Mouse (Mus musculus) kidney, embryonic 15.5 days (tissue): ENCODE results near the gene Cald1. TPM values are rescaled to one million over a fixed set of nuclear protein-coding genes. Genes with fewer than 3 reads are reported as not detected.

Experiments
- ATAC-seq: fragments of 200-750 bp; cut with Nextera tagmentation; replicated peaks from 2 replicates; pipeline ENCODE4 v1.8.0; 2017; ENCODE audit warnings: moderate TSS enrichment; ENCODE audit not compliant: low FRiP score
- H3K27ac ChIP-seq: fragments of 300-500 bp; sonication (generic); 2 replicates; pipeline ENCODE4 v1.5.1; 2015; ENCODE audit warnings: mild to moderate bottlenecking, inconsistent platforms
- H3K27me3 ChIP-seq: fragments of 300-500 bp; sonication (generic); 2 replicates; pipeline ENCODE4 v1.6.1; 2015; ENCODE audit warnings: inconsistent platforms
- H3K36me3 ChIP-seq: fragments of 300-500 bp; sonication (generic); 2 replicates; pipeline ENCODE4 v1.6.1; 2015; ENCODE audit warnings: inconsistent platforms
- H3K4me1 ChIP-seq: fragments of 300-500 bp; sonication (generic); 2 replicates; pipeline ENCODE4 v1.6.1; 2015; ENCODE audit warnings: inconsistent platforms
- H3K4me2 ChIP-seq: fragments of 300-500 bp; sonication (generic); 2 replicates; pipeline ENCODE4 v1.6.1; 2015; ENCODE audit warnings: moderate library complexity, mild to moderate bottlenecking, inconsistent platforms
- H3K4me3 ChIP-seq: fragments of 300-500 bp; sonication (generic); replicated peaks from 2 replicates; pipeline ENCODE4 v1.5.1; 2015; ENCODE audit warnings: mild to moderate bottlenecking, inconsistent platforms
- H3K9ac ChIP-seq: fragments of 300-500 bp; sonication (generic); 2 replicates; pipeline ENCODE4 v1.6.1; 2015; ENCODE audit warnings: mild to moderate bottlenecking, inconsistent platforms
- H3K9me3 ChIP-seq: fragments of 300-500 bp; sonication (generic); replicated peaks from 2 replicates; pipeline ENCODE4 v1.6.1; 2016; ENCODE audit warnings: inconsistent platforms
- WGBS: fragments of 180-500 bp; shearing (Covaris S2); methylation state at CpG from one replicate; pipeline ENCODE4 v1.1.7; 2015; ENCODE audit warnings: mixed read lengths; 5-methylcytosine and 5-hydroxymethylcytosine counted together
- polyA plus RNA-seq: library from polyadenylated mRNA; unstranded; fragments of >200 nt; fragmentation: Nextera tagmentation; extraction: Ambion mirVana; gene quantifications from 2 replicates; pipeline ENCODE4 v1.2.1, GENCODE M21; 2015

Cald1 gene
- polyA plus RNA-seq, 1 experiment from 2014 or later: 266 TPM

DNA sequence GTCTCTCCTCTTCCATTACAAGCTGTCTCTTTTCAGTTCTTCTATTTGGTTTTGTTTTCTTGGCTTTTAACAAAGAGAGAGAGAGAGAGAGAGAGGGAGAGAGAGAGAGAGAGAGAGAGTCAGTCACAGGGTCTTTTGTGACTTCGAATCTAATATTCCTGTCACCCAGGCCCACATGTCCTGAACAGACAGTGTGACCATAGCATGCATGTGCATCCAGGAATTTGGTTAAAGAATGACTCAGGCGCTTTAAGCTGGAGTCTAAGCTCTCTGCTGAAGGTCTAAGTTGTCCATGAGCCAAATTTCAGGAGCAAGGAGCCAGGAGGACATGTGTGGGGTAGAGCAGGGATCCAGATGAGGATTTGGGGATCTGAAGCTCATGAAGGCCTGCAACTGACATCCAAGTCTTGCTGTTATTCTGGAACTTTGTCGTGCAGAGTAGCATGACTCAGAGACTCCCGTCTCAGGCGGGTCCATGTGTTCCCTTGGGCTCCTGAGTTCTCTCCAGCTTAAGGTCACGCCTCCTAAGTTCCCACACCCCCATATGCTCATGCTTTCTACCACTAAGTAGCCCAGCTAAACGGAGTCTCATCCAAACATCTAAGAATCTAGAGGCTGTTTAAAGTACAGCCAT is 152.3 kb downstream of the Cald1 start:
- no peak overlapping the region for H3K27ac ChIP-seq

GRCm38 (mm10) chr6:34751625-34752024 is 153.3 kb downstream of the Cald1 start:
- peaks cover 46% of the 10 kb centered on the region for H3K36me3 ChIP-seq
- H3K4me3 ChIP-seq: no peak overlapping the region
- ATAC-seq: no peak

More for the DNA sequence above, 152.3 kb downstream of the Cald1 start:
- no peaks in the 10 kb centered on the region for H3K27me3 ChIP-seq
- no peak overlapping the region for H3K4me3 ChIP-seq
- ATAC-seq: no peak
- H3K4me1 ChIP-seq: 0 out of 2 replicates have a peak, but pooled peaks cover 5% of the 10 kb centered on the region
- no peak overlapping the region for H3K9ac ChIP-seq
- 79% methylated on average over 7 of the region's 7 CpGs for WGBS
- H3K36me3 ChIP-seq: peaks cover 44% of the 10 kb centered on the region
- no peak overlapping the region for H3K4me2 ChIP-seq
- no peaks in the 10 kb centered on the region for H3K9me3 ChIP-seq

DNA sequence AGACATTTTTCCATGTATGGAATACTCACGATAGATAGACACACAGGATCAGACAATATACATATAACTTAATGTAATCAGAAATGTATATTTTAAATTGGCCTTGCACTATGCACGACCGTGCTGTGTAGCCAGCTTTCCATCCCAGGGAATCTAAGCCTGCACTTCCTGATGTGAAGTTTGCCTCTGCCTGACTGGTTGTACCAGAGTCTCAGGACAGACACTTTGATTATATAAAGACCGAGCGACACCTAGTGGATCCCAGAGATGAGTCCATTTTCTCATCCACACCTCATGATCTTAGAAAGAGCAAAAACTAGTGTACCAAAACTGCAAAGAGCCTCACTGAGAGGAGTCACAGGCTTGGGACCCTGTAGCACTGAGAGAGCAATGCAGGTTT is 156.1 kb downstream of the Cald1 start:
- Histone ChIP-seq H3K27me3 (no peaks in the 10 kb centered on the region), H3K4me2 (no peak overlapping the region), H3K9me3 (no peaks in the 10 kb centered on the region), H3K27ac (no peak overlapping the region), H3K4me1 (0 out of 2 replicates have a peak, but pooled peaks cover 4% of the 10 kb centered on the region), H3K9ac (no peak overlapping the region), H3K4me3 (no peak overlapping the region), H3K36me3 (peaks cover 51% of the 10 kb centered on the region)
- 28% methylated on average over 5 of the region's 5 CpGs for whole genome bisulfite sequencing
- peak; percentile 67 for ATAC-seq

More at GRCm38 (mm10) chr6:34751625-34752024, 153.3 kb downstream of the Cald1 start:
- 0 out of 2 replicates have a peak, but pooled peaks cover 5% of the 10 kb centered on the region for H3K4me1 ChIP-seq
- H3K27ac ChIP-seq: no peak overlapping the region
- H3K4me2 ChIP-seq: no peak overlapping the region
- no peaks in the 10 kb centered on the region for H3K27me3 ChIP-seq
- no peak overlapping the region for H3K9ac ChIP-seq
- H3K9me3 ChIP-seq: no peaks in the 10 kb centered on the region

DNA sequence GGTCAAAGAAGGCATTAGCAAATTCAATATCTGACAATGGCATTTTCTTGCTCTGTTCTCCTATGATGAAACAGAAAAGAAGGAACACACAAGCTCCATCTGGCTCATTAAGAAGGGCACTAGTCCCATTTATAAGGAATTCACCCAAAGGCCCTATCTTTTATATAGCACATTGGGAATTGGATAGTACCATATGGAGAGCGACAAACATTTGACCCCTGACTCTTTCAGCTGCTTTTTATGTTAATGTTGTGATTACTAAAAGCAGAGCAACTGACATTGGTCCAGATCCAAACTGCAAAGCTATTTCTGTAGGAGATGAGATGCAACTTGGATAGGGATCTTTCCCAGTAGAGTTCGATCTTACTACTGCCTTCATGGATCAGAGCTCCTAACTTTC is 160.0 kb downstream of the Cald1 start:
- Histone ChIP-seq H3K36me3 (peaks cover 83% of the 10 kb centered on the region), H3K4me2 (no peak overlapping the region), H3K27ac (peak overlapping the region; percentile 37; the same call in 1 of the 2 replicates), H3K9me3 (no peaks in the 10 kb centered on the region), H3K27me3 (no peaks in the 10 kb centered on the region), H3K9ac (no peak overlapping the region), H3K4me3 (no peak overlapping the region), H3K4me1 (no peaks in the 10 kb centered on the region)
- ATAC-seq: no peak
- 63% methylated on average over 2 of the region's 2 CpGs for WGBS

- Histone ChIP-seq H3K36me3 (peaks cover 96% of the 10 kb centered on the region), H3K27me3 (no peaks in the 10 kb centered on the region), H3K9me3 (no peaks in the 10 kb centered on the region), H3K4me3 (no peak overlapping the region), H3K27ac (no peak overlapping the region), H3K9ac (no peak overlapping the region), H3K4me1 (no peaks in the 10 kb centered on the region), H3K4me2 (no peak overlapping the region)
- ATAC-seq: no peak
- WGBS: 46% methylated on average over 4 of the region's 4 CpGs
These were observed 161.7 kb downstream of the Cald1 start for GRCm38 (mm10) chr6:34760023-34760422.

- Histone ChIP-seq H3K27ac (no peak overlapping the region), H3K9ac (no peak overlapping the region), H3K4me2 (no peak overlapping the region), H3K27me3 (no peaks in the 10 kb centered on the region), H3K4me1 (no peaks in the 10 kb centered on the region), H3K9me3 (no peaks in the 10 kb centered on the region), H3K4me3 (no peak overlapping the region), H3K36me3 (peaks cover 84% of the 10 kb centered on the region)
- WGBS: 91% methylated on average over 5 of the region's 5 CpGs
- no peak for ATAC-seq
These were observed 167.4 kb downstream of the Cald1 start for GRCm38 (mm10) chr6:34765721-34766120.

- Histone ChIP-seq H3K4me1 (no peaks in the 10 kb centered on the region), H3K4me2 (no peak overlapping the region), H3K9ac (no peak overlapping the region), H3K4me3 (no peak overlapping the region), H3K27me3 (no peaks in the 10 kb centered on the region), H3K36me3 (peaks cover 62% of the 10 kb centered on the region), H3K9me3 (no peaks in the 10 kb centered on the region), H3K27ac (no peak overlapping the region)
- ATAC-seq: no peak
- 90% methylated on average over 2 of the region's 2 CpGs for WGBS
These were observed 171.7 kb downstream of the Cald1 start for GRCm38 (mm10) chr6:34769984-34770383.

- H3K9me3 ChIP-seq: no peaks in the 10 kb centered on the region
- 87% methylated on average over 6 of the region's 6 CpGs for WGBS
- H3K27me3 ChIP-seq: no peaks in the 10 kb centered on the region
- H3K4me3 ChIP-seq: no peak overlapping the region
- H3K27ac ChIP-seq: no peak overlapping the region
- H3K36me3 ChIP-seq: peaks cover 60% of the 10 kb centered on the region
- H3K4me1 ChIP-seq: no peaks in the 10 kb centered on the region
- no peak overlapping the region for H3K9ac ChIP-seq
- H3K4me2 ChIP-seq: no peak overlapping the region
- no peak for ATAC-seq
These were observed 172.2 kb downstream of the Cald1 start for GRCm38 (mm10) chr6:34770491-34770890.

- H3K4me2 ChIP-seq: no peak overlapping the region
- no peak for ATAC-seq
- no peak overlapping the region for H3K27ac ChIP-seq
- no peaks in the 10 kb centered on the region for H3K27me3 ChIP-seq
- no peak overlapping the region for H3K4me3 ChIP-seq
- peaks cover 19% of the 10 kb centered on the region for H3K36me3 ChIP-seq
- no peaks in the 10 kb centered on the region for H3K9me3 ChIP-seq
- H3K9ac ChIP-seq: no peak overlapping the region
- H3K4me1 ChIP-seq: peaks cover 4% of the 10 kb centered on the region
These were observed 178.1 kb downstream of the Cald1 start for GRCm38 (mm10) chr6:34776396-34776795.

DNA sequence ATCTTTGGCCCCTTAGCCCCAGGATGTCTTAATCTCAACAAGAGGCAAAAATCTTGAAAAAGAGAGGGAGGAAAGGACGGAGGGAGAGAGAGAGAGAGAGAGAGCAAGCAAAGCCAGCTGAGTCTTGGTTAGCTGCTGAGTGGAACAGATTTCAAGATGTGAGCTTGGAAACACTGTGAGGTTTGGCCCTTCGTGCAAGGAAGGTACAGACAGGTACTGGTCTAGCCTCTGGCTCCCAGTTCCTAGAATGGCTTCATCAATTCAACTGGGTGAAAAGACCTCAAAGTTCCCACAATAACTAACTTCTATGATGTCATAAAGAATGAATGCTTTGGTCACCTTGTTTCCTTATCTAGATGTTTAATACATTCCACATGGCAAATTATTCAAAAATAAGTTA is 178.8 kb downstream of the Cald1 start:
- Histone ChIP-seq H3K4me2 (no peak overlapping the region), H3K9me3 (no peaks in the 10 kb centered on the region), H3K27ac (no peak overlapping the region), H3K4me3 (no peak overlapping the region), H3K36me3 (peaks cover 15% of the 10 kb centered on the region), H3K9ac (no peak overlapping the region), H3K4me1 (peaks cover 4% of the 10 kb centered on the region), H3K27me3 (no peaks in the 10 kb centered on the region)
- 80% methylated on average over 2 of the region's 2 CpGs for WGBS
- ATAC-seq: no peak

GRCm38 (mm10) chr6:34777981-34778668 is 179.8 kb downstream of the Cald1 start:
- H3K27me3 ChIP-seq: no peaks in the 10 kb centered on the region
- WGBS: 79% methylated on average over 10 of the region's 10 CpGs
- H3K27ac ChIP-seq: no peak overlapping the region
- no peaks in the 10 kb centered on the region for H3K9me3 ChIP-seq
- H3K4me1 ChIP-seq: peaks cover 4% of the 10 kb centered on the region
- H3K36me3 ChIP-seq: peaks cover 7% of the 10 kb centered on the region; the same call in 1 of the 2 replicates
- no peak overlapping the region for H3K4me3 ChIP-seq
- ATAC-seq: no peak
- no peak overlapping the region for H3K4me2 ChIP-seq
- no peak overlapping the region for H3K9ac ChIP-seq

DNA sequence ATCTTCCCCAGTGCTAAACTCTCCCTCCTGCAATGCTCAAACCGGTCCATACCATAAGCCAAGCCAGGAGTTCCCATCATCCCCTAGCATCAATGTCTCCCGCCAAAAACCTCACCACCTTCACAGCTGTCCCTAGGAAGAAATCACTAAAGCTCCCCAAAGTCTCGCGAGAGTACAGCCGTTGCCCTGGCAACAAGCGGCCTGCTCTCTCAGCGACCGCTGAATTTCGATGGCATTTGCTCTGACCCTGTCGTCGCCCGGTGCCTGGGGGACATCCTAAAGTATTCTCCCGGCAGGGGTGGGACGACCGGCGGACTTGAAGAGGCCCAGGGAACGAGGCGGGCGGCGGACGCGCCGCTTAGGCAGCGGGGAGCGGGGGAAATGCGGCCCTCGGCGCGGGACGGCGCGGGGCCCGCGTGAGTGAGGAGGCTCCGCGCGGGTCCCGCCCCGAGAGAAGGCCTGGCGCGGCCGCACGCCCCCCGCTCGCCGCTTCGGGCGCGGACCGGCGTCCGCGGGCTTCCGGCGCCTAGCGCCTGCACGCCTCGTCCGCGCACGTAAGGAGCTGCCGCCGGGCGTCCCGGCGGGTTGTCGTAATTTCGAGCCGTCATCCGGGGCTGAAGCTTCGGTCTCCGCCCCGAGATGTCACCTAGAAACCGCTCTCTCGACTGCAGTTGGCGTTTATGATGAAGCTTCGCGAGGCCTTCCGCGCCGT is 182.1 kb downstream of the Cald1 start, which contains the start of gene Agbl3:
Gene Agbl3, plus strand, starts transcription at position 202 of the 712 bp plus-strand sequence.
- 0 out of 2 replicates have a peak, but pooled peaks cover 2% of the 10 kb centered on the region for H3K36me3 ChIP-seq
- peak; percentile 94 for ATAC-seq
- peak within 1 kb of the TSS; percentile 84 for H3K9ac ChIP-seq
- H3K4me3 ChIP-seq: peak within 1 kb of the TSS; percentile 70
- H3K9me3 ChIP-seq: no peaks in the 10 kb centered on the region
- H3K4me2 ChIP-seq: peak within 1 kb of the TSS; percentile 86
- under 1% methylated on average over 81 of the region's 81 CpGs for WGBS
- peaks cover 4% of the 10 kb centered on the region for H3K4me1 ChIP-seq
- H3K27me3 ChIP-seq: no peaks in the 10 kb centered on the region
- peak within 1 kb of the TSS; percentile 96 for H3K27ac ChIP-seq
